Mouse (Mus musculus): ENCODE data around the gene Trmt1.
A peak's percentile ranks its signal among the peaks of the same experiment; 100 is the strongest.
"Not testable (repeated sequence)": the region's sequence is repeated elsewhere in the genome, so short reads cannot be mapped to it uniquely, and the experiment has no call there.

Gene Trmt1

GRCm38 (mm10) chr8:84659936-84660818 is 25.9 kb upstream of the Trmt1 start:
- no peak for DNase-seq

- peak; percentile 36 for DNase-seq
These were observed 25.2 kb upstream of the Trmt1 start for GRCm38 (mm10) chr8:84660819-84661457.

- DNase-seq, result peak; percentile 56
These were observed 24.6 kb upstream of the Trmt1 start for GRCm38 (mm10) chr8:84661458-84661871.

GRCm38 (mm10) chr8:84661961-84662571 is 24.0 kb upstream of the Trmt1 start:
- peak; percentile 49 for DNase-seq

GRCm38 (mm10) chr8:84662581-84663065 is 23.5 kb upstream of the Trmt1 start, which contains the start of gene Ier2:
TSS of gene Ier2 (minus strand) at chr8:84662852.
- DNase-seq, result peak; percentile 84

- DNase-seq, result peak; percentile 94
These were observed 22.4 kb upstream of the Trmt1 start for GRCm38 (mm10) chr8:84663483-84664327.

- DNase-seq, result peak; percentile 80
These were observed 21.3 kb upstream of the Trmt1 start for GRCm38 (mm10) chr8:84664566-84665384.

- DNase-seq, result no peak
These were observed 20.7 kb upstream of the Trmt1 start for GRCm38 (mm10) chr8:84665385-84665893.

GRCm38 (mm10) chr8:84668081-84668480 is 18.0 kb upstream of the Trmt1 start:
- DNase-seq, result no peak

- DNase-seq, result no peak
These were observed 17.2 kb upstream of the Trmt1 start for GRCm38 (mm10) chr8:84668731-84669485.

- not testable (repeated sequence) for DNase-seq
These were observed 15.7 kb upstream of the Trmt1 start for GRCm38 (mm10) chr8:84670295-84671006.

- no peak for DNase-seq
These were observed 8.8 kb upstream of the Trmt1 start for GRCm38 (mm10) chr8:84677305-84677704.

GRCm38 (mm10) chr8:84681476-84681875 is 4.6 kb upstream of the Trmt1 start:
- DNase-seq, result no peak

- DNase-seq, result no peak
These were observed 3.9 kb upstream of the Trmt1 start for GRCm38 (mm10) chr8:84682257-84682656.

GRCm38 (mm10) chr8:84684537-84684936 is 1.6 kb upstream of the Trmt1 start:
- DNase-seq, result no peak

- no peak for DNase-seq
These were observed 1.0 kb downstream of the Trmt1 start for GRCm38 (mm10) chr8:84687003-84687704.

GRCm38 (mm10) chr8:84687705-84688100 is 1.6 kb downstream of the Trmt1 start, which contains the start of gene Nacc1:
TSS of gene Nacc1 (minus strand) at chr8:84687862.
- DNase-seq, result peak; percentile 88

- peak; percentile 81 for DNase-seq
These were observed 3.2 kb downstream of the Trmt1 start for GRCm38 (mm10) chr8:84689091-84689915.
